Mouse (Mus musculus) neural tube, embryonic 10.5 days (tissue): ENCODE measurements around the gene Ngb.

Experiments
- DNase-seq: peaks from one replicate; pipeline ENCODE4 v3.0.0-alpha.2; 2017; ENCODE audit warnings: low spot score; ENCODE audit errors: extremely low spot score

Gene Ngb

DNA sequence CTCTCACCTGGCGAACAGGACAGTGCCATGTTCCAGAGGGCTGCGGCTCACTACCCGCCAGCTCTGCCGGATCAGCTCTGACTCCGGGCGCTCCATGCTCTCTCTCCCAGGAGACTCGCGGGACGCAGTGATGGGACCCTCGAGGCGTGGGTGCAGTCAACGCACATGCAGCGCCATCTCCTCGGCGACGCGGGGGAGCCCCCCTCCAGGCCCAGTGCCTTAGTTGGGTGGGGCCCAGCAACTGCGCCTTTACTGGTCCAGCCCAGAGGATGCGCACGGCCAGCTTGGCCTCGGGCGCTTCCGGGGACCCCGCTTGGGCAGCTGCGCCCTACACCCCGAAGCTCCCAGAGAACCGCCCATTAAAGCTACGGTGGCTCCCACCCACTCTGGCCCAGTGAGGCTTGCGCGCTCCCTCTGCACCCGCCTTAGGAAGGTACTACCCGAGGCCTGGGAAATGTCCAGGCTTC is at the start of gene Ngb:
TSS of gene Ngb (minus strand) at position 375 of the 467 bp plus-strand sequence.
- peak; percentile 30 for DNase-seq

DNA sequence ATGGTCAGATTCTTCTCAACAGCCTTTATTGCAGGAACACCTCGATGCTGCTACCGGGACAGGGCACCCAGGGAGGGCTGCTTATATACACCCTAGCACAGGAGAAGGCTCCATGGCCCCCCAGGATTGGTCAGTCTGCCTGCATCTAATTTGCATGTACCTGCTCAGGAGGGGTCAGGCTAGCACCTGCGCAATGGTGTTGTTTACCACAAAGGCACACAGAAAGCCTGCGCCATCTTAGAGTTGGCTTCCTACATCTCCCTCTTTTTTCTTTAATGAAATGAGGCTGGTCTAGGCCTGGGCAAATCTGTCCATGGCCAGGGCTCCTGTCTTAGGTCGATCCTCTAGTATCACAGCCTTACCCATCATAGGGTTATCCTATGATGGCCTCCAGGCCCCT is 47.1 kb upstream of the Ngb start:
- no peak for DNase-seq

DNA sequence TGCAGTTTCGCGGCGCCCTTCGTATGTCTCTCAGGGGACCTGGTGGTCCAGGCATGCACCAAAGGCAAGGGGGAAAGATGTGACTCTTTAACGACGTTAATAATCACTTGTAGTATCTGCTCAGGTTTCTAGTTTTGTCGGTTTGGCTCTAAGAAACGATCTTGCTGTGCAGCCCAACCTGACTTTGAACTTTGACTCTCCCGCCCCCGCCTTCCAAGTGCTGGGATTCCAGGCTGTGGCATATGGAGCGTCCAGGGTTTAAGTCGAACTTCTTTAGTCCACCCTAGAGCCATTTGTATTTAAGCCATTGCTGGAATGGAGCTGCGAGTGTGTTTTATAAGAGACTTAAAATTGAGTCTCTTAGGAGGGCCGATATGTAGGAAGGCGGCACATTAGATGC is 45.8 kb upstream of the Ngb start:
- DNase-seq: no peak

DNA sequence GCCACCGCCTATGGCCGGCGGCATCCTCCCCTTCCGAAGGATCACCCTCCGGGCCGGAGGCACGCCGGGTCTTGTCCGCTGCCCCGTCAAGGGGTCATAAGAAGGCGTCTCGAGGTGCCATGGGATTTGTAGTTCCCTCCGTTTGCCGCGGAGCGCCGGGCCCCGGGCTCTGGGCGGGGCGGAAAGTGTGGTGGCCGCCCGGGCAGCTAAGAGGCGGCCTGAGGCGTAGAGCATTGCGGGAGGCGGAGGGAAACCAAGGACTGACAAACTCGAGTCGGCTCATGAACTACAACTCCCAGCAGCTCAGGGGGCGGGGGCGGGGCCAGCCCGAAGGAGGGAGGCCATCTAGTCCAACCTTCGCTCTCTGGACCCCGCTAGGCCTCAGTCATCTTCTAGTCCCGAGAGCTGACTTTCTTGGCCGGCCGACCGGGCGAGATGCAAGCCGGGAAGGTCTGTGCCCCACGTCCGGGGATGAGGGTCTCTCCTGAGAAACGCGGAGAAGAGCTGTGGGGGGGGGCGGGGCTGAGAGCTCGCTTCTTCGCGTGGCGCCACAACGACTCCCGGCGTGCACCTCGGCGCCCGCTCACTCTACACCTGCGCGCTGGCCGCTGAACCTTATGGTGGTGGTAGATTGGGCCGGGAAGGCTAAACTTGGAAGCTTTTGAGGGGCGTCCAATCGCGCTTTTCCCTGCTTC is 45.2 kb upstream of the Ngb start, which contains the start of gene Pomt2:
TSS of gene Pomt2 (minus strand) at position 574 of the 695 bp plus-strand sequence.
- peak; percentile 96 for DNase-seq

DNA sequence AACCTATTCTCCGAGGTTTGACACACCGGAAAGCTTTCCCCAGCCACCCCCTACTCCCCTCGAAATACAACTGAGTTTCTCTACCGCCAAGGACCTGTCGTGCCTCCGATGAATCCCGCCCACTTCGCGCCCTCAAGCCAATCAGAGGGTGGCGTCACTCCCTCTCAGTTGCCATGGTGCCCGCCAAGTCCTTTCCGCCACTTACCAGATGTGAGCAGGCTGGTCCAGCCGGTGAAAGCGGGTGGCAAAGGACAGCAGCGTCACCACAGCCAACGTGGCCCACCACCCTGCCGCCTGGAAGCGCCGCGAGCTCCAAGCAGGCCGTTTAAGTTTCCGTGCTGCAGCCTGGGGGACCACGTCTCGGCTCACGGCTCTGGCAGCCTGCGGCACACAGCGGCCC is 44.6 kb upstream of the Ngb start, which contains the start of gene Gstz1:
TSS of gene Gstz1 (plus strand) at position 200 of the 400 bp plus-strand sequence.
- peak; percentile 90 for DNase-seq

DNA sequence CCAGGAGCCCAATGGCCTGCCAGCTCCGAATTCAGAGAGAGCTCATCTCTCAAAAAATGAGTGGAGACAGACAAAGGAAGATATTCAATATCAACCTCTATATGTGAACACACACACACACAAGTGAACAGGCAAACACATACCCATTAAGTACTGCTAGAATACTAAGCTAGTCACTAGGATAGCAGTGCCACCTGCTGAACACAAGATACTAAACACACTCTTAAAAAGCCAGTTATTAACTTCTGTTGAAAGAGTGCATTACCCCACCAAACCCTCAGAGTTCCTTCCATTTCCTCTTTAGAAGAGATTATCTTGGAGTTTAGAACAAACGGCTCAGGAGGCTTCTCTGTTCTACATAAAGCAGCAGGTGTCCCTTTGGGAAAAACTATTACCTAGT is 39.8 kb upstream of the Ngb start:
- DNase-seq: no peak

DNA sequence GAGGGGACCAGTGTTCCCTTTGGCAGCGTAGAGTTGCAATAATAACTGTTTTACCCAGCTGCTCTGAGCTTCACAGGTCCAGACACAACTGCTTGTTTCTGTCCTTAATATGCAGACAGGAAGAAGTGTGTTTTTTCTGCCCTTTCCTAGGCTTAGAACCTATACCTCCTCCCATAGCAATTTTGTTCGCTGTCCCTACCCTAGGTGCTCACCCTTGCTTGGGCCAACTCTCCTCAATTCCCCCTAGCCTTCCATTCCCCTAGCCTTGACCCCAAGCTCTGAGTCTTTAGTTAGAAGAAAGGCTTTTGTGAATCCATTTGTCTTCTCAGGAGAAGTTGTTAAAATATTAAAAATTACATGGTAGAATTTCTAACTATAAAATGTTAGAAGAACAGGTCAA is 36.4 kb upstream of the Ngb start:
- no peak for DNase-seq

DNA sequence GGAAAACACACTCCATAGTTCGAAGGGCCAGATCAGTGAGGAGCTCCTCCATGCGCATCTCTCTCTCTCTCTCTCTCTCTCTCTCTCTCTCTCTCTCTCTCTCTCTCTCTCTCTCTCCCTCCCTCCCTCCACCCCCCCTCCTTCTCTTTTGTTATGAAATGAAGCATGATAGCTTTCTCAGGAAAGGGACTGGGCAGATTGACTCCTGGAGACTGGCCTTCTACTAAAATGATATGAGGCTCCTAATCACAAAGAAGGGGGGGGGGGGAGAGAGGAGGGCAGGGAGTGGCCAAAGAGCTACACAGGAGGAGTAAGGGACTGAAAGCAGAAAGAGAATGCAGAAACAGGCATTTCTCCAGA is 36.0 kb upstream of the Ngb start:
- DNase-seq: no peak

DNA sequence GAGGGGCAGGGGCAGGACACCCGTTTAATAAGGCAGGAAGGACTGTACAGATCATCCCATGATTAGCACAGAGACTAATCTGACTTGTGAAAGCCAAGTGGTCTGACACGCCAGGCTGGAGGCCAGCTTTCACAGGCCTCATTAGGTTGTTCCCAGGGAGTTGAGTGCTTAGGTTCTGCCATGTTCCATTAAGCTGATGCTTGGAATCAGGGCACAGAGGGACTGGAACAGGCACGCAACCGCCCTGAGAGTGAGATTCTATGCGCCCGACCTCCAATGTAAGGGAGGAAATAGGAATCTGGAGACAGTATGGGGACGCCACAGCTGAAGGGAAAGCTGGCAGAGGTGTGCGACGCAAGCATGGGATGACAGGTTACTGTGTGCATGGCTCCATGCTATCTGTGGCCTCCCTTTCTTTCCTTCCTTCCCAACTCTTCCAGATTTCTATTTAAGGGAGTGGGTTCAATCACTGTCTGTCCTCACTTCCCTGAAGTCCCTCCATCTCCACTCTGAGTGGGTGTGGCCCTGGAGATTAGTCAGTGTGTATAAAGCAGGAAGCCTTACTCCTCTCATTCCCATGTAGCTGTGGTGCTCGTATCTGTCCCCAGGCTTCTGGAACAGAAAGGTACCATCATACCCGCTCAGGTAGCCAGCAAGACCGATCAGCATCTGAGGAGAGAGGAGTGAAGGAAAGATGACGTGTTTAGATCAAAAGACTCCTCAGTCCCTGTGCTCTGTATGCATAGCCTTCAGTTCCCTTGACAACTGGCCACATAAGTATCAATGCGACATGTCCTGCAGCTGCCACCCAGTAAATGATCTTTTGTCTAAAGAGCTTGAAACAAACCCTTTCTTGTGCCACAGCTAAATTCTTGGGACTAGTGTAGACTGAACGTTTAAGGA is 35.4 kb upstream of the Ngb start:
- DNase-seq: no peak

DNA sequence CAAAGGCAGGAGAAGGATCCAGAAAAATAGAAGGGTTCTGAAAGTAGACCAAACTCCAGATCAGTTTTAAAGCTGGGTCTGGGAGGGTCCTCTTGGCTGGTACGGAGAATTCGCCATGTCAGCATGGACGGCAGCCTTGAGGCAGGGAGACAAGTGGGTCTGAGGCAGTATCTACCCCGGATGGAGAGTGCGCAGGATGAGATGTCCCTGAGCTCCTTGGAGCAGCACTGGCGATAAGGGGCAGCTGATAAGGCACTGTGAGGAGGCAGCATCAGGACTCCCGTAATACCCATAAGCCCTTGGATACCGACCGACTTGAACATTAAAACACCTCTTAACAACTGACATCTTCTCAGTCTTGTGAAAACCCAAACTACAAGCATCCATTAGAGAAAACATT is 30.4 kb upstream of the Ngb start:
- DNase-seq: no peak

DNA sequence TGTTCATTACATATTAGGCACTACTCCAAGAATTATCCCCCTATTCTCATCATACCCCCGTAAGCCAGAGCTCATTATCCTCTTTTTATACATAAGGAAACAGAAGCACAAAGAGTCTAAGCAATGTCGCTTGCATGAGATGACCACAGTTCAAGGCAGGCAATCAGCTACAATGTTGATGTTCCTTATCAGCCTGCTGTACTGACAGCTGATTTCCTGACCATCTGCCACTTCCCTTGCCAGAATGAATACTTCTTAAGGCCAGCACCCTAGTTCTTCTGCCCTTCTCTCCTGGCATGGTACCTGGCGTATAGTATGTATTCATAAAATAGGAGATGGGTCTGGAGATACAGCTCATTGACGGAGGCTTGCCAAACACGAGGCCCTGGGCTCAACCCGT is 29.9 kb upstream of the Ngb start:
- no peak for DNase-seq

DNA sequence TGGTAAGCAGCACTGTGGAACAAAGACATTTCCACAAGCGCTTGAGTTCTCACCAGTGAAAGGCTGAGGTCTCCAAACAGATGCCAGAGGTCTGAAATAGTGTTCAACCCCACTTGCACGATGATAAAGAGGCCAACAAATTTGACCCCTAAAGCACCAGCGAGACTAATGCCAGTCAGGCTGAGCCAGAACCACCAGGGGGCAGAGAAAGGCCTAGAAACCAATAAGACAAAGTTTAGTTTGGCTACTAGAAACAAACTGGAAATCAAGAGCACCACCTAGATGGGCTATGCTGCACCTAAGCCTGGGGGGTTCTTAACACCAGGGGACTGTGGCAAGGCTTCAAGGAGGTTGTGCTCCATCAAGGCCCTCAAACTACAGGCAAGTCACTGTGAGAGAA is 29.3 kb upstream of the Ngb start:
- no peak for DNase-seq

DNA sequence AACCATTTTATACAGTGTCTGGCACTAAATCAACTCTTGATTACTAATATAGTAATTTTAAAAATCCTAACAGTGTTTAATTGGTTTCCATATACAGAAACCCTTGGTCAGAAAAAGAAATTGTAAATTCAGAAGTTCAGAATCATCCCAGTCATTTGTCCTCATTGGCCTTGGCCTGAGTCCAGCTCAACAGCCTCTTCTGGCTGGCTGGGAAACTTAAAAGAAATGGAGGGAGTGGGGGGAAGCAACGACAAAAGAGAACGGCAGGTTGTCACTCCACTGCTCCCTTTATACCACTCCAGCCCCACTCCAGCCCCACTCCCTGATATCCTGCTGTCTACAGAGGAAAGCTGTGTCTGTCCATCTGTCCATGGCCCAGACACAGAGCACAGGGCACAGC is 28.8 kb upstream of the Ngb start:
- DNase-seq: no peak

DNA sequence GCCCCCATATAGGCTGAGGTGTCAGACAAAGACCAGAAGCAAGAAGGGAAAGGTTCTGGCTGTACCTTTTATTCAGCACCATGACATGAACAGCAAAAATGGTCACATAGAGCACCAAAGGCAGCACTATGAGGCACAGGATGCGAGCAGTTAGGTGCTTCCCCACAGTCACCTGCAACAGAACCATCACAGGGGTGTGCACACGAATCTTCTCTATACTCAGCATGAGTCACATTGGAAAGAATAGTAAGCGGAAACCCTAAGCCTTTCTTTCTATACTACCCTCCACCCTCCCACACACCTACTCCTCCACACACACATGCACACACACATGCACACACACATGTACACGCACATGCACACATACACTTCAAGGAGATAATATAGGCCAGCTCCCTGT is 27.9 kb upstream of the Ngb start:
- DNase-seq: no peak

DNA sequence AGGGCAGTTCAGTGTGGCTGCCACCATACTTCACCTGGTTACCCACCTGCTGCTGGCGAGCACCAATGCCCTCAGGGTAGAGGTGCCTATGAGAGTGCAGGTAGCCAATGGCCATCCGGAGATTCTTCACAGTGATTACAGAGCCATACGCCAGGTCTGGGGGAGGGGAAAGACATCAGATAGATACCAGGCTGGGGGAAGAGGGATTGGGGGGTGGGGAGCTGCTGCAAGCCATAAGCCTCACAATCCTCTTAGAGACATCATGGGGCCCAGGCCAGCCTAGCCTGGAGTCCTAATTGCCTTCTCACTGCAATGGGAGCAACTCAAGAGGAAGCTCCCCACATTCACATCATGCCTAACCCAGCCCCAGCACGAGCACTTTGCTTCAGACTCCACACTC is 24.9 kb upstream of the Ngb start:
- no peak for DNase-seq

DNA sequence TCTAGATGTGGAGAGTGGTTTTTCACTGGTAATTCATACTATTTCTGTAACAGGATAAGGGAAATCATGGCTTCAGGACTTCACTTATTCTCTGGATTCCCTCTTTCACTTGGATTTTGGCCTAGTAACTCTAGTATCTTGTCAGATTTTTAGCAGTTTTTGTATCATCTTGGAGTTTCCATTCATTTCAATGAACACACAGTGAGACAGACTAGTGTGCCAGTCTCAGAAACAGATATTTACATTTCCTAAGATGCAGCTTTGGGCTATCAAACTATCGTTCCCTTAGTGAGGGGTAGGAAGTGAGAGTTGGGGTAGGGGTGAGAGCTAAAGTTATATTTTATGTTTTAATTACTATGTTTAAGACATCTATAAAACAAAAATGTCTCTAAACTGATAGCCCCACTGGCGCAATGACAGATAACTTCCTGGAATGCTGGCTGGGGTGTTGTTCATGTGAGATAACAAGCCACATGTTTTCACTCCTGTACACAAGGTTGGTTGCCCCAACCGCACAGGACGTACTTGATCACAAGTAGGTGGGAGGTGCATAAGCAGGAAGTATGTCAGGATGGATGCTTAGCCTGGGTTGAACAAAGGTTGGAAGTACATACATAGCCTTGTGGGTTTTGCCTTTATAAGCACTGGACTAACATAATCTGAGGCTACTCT is 19.7 kb upstream of the Ngb start:
- no peak for DNase-seq

DNA sequence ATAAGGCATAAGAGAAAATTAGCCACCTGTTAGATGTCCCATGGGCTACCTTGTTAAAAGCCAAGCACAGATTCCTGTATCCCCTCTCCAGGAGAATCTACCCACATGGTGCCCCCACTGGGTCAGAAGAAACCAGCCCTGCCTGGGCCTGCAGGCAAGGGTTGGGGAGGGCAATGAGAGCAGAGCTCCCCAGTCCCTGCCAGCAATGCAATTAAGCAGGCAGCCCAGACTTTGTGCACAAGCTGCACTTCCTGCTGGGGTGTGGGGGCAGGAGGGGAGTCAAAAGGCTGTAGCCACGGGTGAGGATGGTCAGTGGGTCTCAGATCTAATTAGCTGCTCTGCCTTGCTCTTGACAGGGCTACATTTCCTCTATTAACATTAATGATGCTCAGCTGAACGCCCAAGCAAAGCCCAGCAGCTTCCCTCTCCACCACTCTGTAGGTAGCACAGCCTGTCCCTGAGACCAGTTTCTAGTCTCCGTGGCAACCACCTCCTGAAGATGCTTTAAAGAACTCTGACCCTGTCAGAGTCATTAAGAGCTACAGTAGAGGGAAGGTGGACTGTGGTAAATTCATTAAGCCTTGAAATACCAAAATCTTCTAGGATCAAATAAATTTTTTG is 5.1 kb upstream of the Ngb start:
- DNase-seq: no peak

DNA sequence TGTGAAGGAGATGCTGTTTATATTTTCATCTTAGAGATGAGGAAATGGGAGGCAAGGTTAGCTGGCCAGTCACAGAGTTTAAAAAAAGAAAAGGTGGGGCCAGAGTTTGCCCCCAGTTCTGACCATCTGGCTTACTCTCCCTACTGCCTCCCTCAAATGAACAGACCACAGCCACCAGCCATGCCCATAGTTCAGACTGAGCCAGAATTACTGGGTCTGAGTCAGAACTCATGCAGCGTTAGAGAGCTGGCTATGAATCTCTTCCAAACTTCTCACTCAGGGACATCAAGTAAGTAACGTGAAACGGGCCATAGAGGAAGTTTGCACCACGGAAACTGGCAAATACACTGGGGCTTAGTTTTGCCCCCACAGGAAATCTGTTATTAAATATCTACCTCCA is 2.5 kb upstream of the Ngb start:
- DNase-seq: no peak

DNA sequence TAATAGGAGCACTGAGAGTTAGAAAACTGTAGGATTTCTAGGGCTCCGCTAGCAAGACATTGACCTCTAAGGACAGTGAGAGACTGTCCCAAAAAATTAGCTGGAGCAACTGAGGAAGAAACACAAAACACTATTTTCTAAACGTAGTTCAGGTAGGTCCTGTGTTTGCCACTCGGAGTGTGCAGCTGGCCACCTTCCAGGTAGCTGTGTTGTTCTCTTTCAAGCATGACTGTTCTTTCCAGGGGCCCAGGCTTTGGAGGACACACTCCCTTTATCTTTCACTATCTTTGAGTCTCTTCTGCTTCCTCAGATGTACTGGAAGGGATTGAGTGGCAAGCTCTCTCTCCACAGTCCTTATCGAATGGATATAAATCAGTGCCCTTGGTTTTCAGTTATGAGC is 1.1 kb upstream of the Ngb start:
- DNase-seq: no peak

DNA sequence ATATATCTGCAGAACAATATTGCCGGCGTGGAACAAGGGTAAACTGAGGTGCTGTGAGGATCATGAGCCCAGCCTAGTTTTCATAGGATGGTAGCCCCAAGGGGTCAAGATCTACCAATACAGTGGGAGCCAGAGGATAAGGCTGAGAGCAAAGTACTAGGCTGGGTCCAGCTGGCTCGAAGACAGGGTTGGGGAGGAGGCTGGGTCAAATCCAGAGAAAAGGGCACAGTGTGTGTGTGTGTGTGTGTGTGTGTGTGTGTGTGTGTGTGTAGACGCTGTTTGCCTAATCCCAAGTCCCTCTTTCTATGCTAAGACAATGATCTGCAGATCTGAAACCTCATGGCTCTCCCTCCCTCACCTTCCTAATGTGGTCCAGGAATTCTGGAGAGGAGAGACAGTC is 2.0 kb downstream of the Ngb start:
- DNase-seq: no peak

DNA sequence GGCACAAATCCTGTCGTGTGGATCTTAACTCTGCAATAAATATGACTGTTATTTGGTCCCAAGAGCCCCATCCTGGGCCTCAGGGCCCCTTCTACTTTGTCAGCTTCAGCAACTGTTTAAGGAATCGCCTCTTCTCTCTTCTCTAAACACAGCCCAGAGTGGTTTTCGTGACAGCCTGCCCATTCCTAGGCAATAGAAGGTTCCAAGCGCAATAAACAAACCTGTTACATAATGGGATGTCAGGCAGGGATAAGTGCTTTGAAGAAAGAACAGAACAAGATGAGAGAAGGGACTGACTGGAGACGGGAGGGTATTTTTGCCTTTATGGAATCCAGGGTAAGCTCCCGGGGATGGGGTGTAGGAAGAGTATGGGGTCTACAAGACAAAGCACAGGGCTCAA is 8.7 kb downstream of the Ngb start:
- no peak for DNase-seq

DNA sequence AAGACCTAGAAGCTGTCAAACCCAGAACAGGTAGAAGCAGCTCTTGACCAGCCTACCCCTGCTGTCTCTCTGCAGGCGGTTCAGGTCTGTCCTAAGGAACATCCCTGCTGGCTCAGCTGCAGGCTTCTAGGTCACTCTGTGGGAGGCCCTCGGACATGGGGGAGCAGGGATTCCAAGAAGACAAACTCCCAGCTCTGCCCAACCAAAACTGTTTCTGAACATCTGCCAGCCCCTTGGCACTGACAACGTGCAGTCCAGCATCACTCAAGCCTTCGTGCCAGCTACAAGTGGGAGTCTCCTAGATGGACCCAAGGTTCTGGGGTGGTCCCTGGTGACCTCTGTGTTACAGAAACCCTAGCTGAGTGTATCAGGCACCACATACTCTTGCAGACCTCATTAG is 9.1 kb downstream of the Ngb start:
- no peak for DNase-seq
